Mouse (Mus musculus): ENCODE measurements around the gene Lipe. TPM values are rescaled to one million over a fixed set of nuclear protein-coding genes. Genes with fewer than 3 reads are reported as not detected.
A peak's percentile ranks its signal among the peaks of the same experiment; 100 is the strongest.

Lipe gene
- total and polyA plus RNA-seq, 3 experiments: 4.5 to 15.4 TPM; not detected in 1

- no peak for TF ChIP-seq MAZ (IDR thresholded peaks at IDR 0.05; ENCODE audit: low read depth, low read length)
- no peak for TF ChIP-seq ELF1 (IDR thresholded peaks at IDR 0.05; ENCODE audit: low read depth, low read length)
- TF ChIP-seq SMC3 (IDR thresholded peaks at IDR 0.05; ENCODE audit: low read depth, low read length): peak; percentile 58
- no peak for TF ChIP-seq UBTF (IDR thresholded peaks at IDR 0.05; ENCODE audit: borderline replicate concordance, insufficient read depth, low read depth, low read length)
- TF ChIP-seq ETS1 (IDR thresholded peaks at IDR 0.05; ENCODE audit: low read depth, low read length): 0 out of 2 replicates have a peak, but pooled peaks have one; percentile 20
- peak; percentile 27; the same call in 1 of the 2 replicates for TF ChIP-seq TAL1 (IDR thresholded peaks at IDR 0.05; ENCODE audit: low read length)
- TF ChIP-seq CTCF (IDR thresholded peaks at IDR 0.05 in 2 of 3, conservative IDR thresholded peaks at IDR 0.05 in 1 of 3; ENCODE audit: control insufficient read depth in 1 of 3, insufficient read depth in 1 of 3, low read depth in 2 of 3, low read length in 3 of 3, poor library complexity in 1 of 3, severe bottlenecking in 1 of 3): peak; percentile 74 to 82 (median 78)
- peak; percentile 80 for TF ChIP-seq GATA1 (IDR thresholded peaks at IDR 0.05; ENCODE audit: low read depth, low read length)
These were observed 4.2 kb upstream of the Lipe start (continued) for GRCm38 (mm10) chr7:25402671-25403101.

GRCm38 (mm10) chr7:25401986-25402385, 3.5 kb upstream of the Lipe start:
- peaks cover 0 to 6% of the 10 kb centered on the region in 2 experiments; a peak in 2 of 4 replicates for H3K36me3 ChIP-seq (ENCODE audit: control insufficient read depth in 1 of 2, insufficient read depth in 2 of 2, low read length in 2 of 2)
- TF ChIP-seq RAD21 (IDR thresholded peaks at IDR 0.05; ENCODE audit: low read depth, low read length): no peak
- H3K4me1 ChIP-seq (ENCODE audit: control insufficient read depth in 1 of 2, insufficient read depth in 2 of 2, low read length in 2 of 2): peaks cover 0 to 5% of the 10 kb centered on the region in 2 experiments; a peak in 1 of 4 replicates
- no peaks in the 10 kb centered on the region for H3K27me3 ChIP-seq (ENCODE audit: control insufficient read depth in 1 of 2, insufficient read depth in 2 of 2, low read length in 2 of 2)
- no peak overlapping the region for H3K27ac ChIP-seq (ENCODE audit: control insufficient read depth, low read depth, low read length)
- no peak overlapping the region for H3K4me3 ChIP-seq (ENCODE audit: control insufficient read depth in 1 of 2, insufficient read depth in 1 of 2, low read depth in 2 of 2, low read length in 2 of 2)
- H3K9me3 ChIP-seq (replicated peaks; ENCODE audit: insufficient read depth, low read length): no peaks in the 10 kb centered on the region
- H3K9ac ChIP-seq (ENCODE audit: control insufficient read depth, low read depth, low read length, poor library complexity, severe bottlenecking): no peak overlapping the region
- no peak for DNase-seq (ENCODE audit: low read depth, low spot score)
- H3K79me2 ChIP-seq (ENCODE audit: control insufficient read depth, insufficient read depth, low read length, poor library complexity): no peaks in the 10 kb centered on the region

GRCm38 (mm10) chr7:25401551-25401950, 3.0 kb upstream of the Lipe start:
- TF ChIP-seq ETS1 (IDR thresholded peaks at IDR 0.05; ENCODE audit: low read depth, low read length) (no peak), ZKSCAN1 (IDR thresholded peaks at IDR 0.05; ENCODE audit: low read depth, low read length) (no peak), UBTF (IDR thresholded peaks at IDR 0.05; ENCODE audit: borderline replicate concordance, insufficient read depth, low read depth, low read length) (no peak), EP300 (IDR thresholded peaks at IDR 0.05; ENCODE audit: low read depth in 1 of 2, low read length in 2 of 2) (no peak), RAD21 (IDR thresholded peaks at IDR 0.05; ENCODE audit: low read depth, low read length) (no peak), ELF1 (IDR thresholded peaks at IDR 0.05; ENCODE audit: low read depth, low read length) (no peak), JUND (IDR thresholded peaks at IDR 0.05; ENCODE audit: low read depth, low read length) (no peak), USF2 (IDR thresholded peaks at IDR 0.05; ENCODE audit: borderline replicate concordance in 1 of 2, insufficient read depth in 1 of 2, low read depth in 1 of 2, low read length in 2 of 2) (no peak), TAL1 (IDR thresholded peaks at IDR 0.05; ENCODE audit: low read length) (no peak), MAZ (IDR thresholded peaks at IDR 0.05; ENCODE audit: low read depth, low read length) (no peak), CHD1 (IDR thresholded peaks at IDR 0.05; ENCODE audit: low read depth, low read length) (no peak)

More at GRCm38 (mm10) chr7:25401551-25401950, 3.0 kb upstream of the Lipe start:
- no peak overlapping the region for H3K27ac ChIP-seq (ENCODE audit: control insufficient read depth, low read depth, low read length)
- no peak overlapping the region for H3K4me3 ChIP-seq (ENCODE audit: control insufficient read depth in 1 of 2, insufficient read depth in 1 of 2, low read depth in 2 of 2, low read length in 2 of 2)
- H3K27me3 ChIP-seq (ENCODE audit: control insufficient read depth in 1 of 2, insufficient read depth in 2 of 2, low read length in 2 of 2): no peaks in the 10 kb centered on the region
- H3K79me2 ChIP-seq (ENCODE audit: control insufficient read depth, insufficient read depth, low read length, poor library complexity): no peaks in the 10 kb centered on the region
- no peak overlapping the region for H3K9ac ChIP-seq (ENCODE audit: control insufficient read depth, low read depth, low read length, poor library complexity, severe bottlenecking)
- no peaks in the 10 kb centered on the region for H3K9me3 ChIP-seq (replicated peaks; ENCODE audit: insufficient read depth, low read length)
- H3K4me1 ChIP-seq (ENCODE audit: control insufficient read depth in 1 of 2, insufficient read depth in 2 of 2, low read length in 2 of 2): peaks cover 0 to 8% of the 10 kb centered on the region in 2 experiments; a peak in 2 of 4 replicates
- no peak for DNase-seq (ENCODE audit: low read depth, low spot score)
- peaks cover 0 to 6% of the 10 kb centered on the region in 2 experiments; a peak in 2 of 4 replicates for H3K36me3 ChIP-seq (ENCODE audit: control insufficient read depth in 1 of 2, insufficient read depth in 2 of 2, low read length in 2 of 2)

All from MEL (cell line).